ENCODE assay signal across 26 mouse cellular contexts in the genomic region with DNA sequence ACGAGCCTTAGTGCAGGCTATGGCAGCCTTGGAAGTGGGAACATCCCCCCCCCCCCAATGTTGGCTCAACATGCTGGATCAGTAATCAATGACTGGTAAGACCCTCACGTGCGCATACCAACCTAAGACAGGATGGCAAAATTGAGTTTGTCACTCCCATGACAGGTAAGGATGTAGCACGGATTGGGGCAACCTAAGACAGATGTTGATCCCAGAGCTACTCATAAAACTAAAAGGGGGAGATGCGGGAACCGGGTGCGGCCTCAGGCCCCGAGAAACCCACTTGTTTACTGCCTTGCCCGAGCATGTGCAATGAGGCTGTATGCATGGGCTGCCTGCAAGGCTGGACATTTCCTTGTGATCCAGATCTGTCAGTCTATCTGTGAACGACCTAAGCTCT.
DNase-seq lines count a peak whose midpoint lies in the region; ATAC-seq and TF ChIP-seq lines count a peak whose summit lies in the region.
"Had no signal": no experiment of that assay in that cellular context is flagged by ENCODE, and none has a peak within 500 bp of the region (broad histone marks: within the 10 kb centered on the region; RNA-seq: fewer than 3 reads in every experiment).

No protein-coding gene starts in this region.

- peak overlapping the region; percentile 48; the same call in 1 of the 2 replicates for H3K27ac ChIP-seq in ES-E14 (ENCODE audit: insufficient read depth, low read depth, low read length, poor library complexity, severe bottlenecking)
- H3K27ac ChIP-seq in heart, embryonic 11.5 days (ENCODE audit: low read depth, low read length): no peak overlapping the region
- H3K27ac ChIP-seq in kidney, embryonic 15.5 days: no peak overlapping the region

- DNase-seq in ES-CJ7 (ENCODE audit: low read depth, low spot score): peak; percentile 71
- no peak for DNase-seq in ES-E14 (ENCODE audit: low read depth, low spot score)
- DNase-seq in R1 (ENCODE audit: low read depth, low spot score): peak; percentile 58
- DNase-seq in ZHBTc4 (ENCODE audit: low read depth, low spot score): peak; percentile 46
- DNase-seq in retina, embryonic 14.5 days (ENCODE audit: low spot score): no peak
- no peak for DNase-seq in left cerebral cortex, postnatal 4 days
- DNase-seq: adrenal gland, adult 2 months; adrenal gland, adult 8-10 months; adrenal gland, postnatal 10 days; adrenal gland, postnatal 14 days; adrenal gland, postnatal 25 days; adrenal gland, postnatal 36 days; B cell, adult 2 months; cerebellum, adult 11 months; cerebellum, adult 11-12 months; cerebellum, adult 18-20 months; cerebellum, adult 2 months; cerebellum, adult 8-10 months; cerebellum, adult 9-10 months had no signal

- in situ Hi-C loops in ES-E14 (cut with MboI; ENCODE audit: low sequenced_read_pairs in 2 of 2, unreplicated experiment in 2 of 2): no loop called here

- no peaks in the 10 kb centered on the region for H3K36me3 ChIP-seq in ES-E14 (ENCODE audit: control insufficient read depth, insufficient read depth, low read length, poor library complexity, severe bottlenecking)
- H3K36me3 ChIP-seq in heart, embryonic 11.5 days (ENCODE audit: control insufficient read depth, insufficient read depth, low read length): no peaks in the 10 kb centered on the region
- no peaks in the 10 kb centered on the region for H3K36me3 ChIP-seq in kidney, embryonic 15.5 days
- H3K36me3 ChIP-seq: G1E had no signal

- H3K9ac ChIP-seq in ES-E14 (ENCODE audit: insufficient read depth, low read depth, low read length, poor library complexity, severe bottlenecking): no peak overlapping the region
- H3K9ac ChIP-seq in heart, embryonic 11.5 days (ENCODE audit: low read depth, low read length): no peak overlapping the region
- no peak overlapping the region for H3K9ac ChIP-seq in kidney, embryonic 15.5 days

- no peaks in the 10 kb centered on the region for H3K27me3 ChIP-seq in heart, embryonic 11.5 days (ENCODE audit: control insufficient read depth, insufficient read depth, low read length)
- no peaks in the 10 kb centered on the region for H3K27me3 ChIP-seq in kidney, embryonic 15.5 days
- H3K27me3 ChIP-seq: CH12.LX, Patski had no signal

- intact Hi-C loops in left cerebral cortex, postnatal 4 days (cut with DNase I): no loop called here

- H3K4me1 ChIP-seq in ES-E14 (ENCODE audit: control insufficient read depth in 2 of 2, insufficient read depth in 2 of 2, low read length in 2 of 2, poor library complexity in 1 of 2): no peaks in the 10 kb centered on the region
- no peaks in the 10 kb centered on the region for H3K4me1 ChIP-seq in heart, embryonic 11.5 days (ENCODE audit: control insufficient read depth, insufficient read depth, low read length)
- H3K4me1 ChIP-seq in kidney, embryonic 15.5 days: no peaks in the 10 kb centered on the region

- H3K9me3 ChIP-seq in ES-E14 (ENCODE audit: control insufficient read depth, insufficient read depth, low read depth, low read length): peaks cover 2% of the 10 kb centered on the region; the same call in 1 of the 2 replicates
- no peaks in the 10 kb centered on the region for H3K9me3 ChIP-seq in heart, embryonic 11.5 days (replicated peaks; ENCODE audit: control insufficient read depth, low read length)
- H3K9me3 ChIP-seq in kidney, embryonic 15.5 days (replicated peaks): no peaks in the 10 kb centered on the region

- 78% methylated on average over 10 of the region's 10 CpGs for WGBS in heart, embryonic 11.5 days (ENCODE audit: insufficient replicate concordance)
- 88% methylated on average over 10 of the region's 10 CpGs for WGBS in kidney, embryonic 15.5 days

- H3K4me2 ChIP-seq in heart, embryonic 11.5 days: no peak overlapping the region
- H3K4me2 ChIP-seq in kidney, embryonic 15.5 days: no peak overlapping the region

- no peak for ATAC-seq in heart, embryonic 11.5 days (replicated peaks; ENCODE audit: insufficient number of reproducible peaks, low FRiP score, low TSS enrichment)
- ATAC-seq in kidney, embryonic 15.5 days (replicated peaks; ENCODE audit: low FRiP score): no peak
- ATAC-seq: activated CD4-positive, CD25-positive, alpha-beta regulatory T cell, adult 4 months; CD4-positive, CD25-positive, alpha-beta regulatory T cell, adult 4 months; Patski had no signal

- no peak overlapping the region for H3K4me3 ChIP-seq in ES-E14 (ENCODE audit: insufficient read depth in 1 of 2, low read depth in 1 of 2, low read length in 2 of 2, poor library complexity in 1 of 2, severe bottlenecking in 1 of 2)
- H3K4me3 ChIP-seq in heart, embryonic 11.5 days (ENCODE audit: low read depth, low read length): no peak overlapping the region
- no peak overlapping the region for H3K4me3 ChIP-seq in kidney, embryonic 15.5 days (replicated peaks)

TF ChIP-seq in ES-E14, 5 proteins besides CTCF, POLR2A, EP300 and RAD21:
- TF ChIP-seq ZC3H11A (IDR thresholded peaks at IDR 0.05; ENCODE audit: borderline replicate concordance, low read depth, low read length): no peak
- TF ChIP-seq MAFK (IDR thresholded peaks at IDR 0.05; ENCODE audit: insufficient read depth, low read depth, low read length): no peak
- no peak for TF ChIP-seq HCFC1 (IDR thresholded peaks at IDR 0.05; ENCODE audit: borderline replicate concordance, insufficient read depth, low read length)
- no peak for TF ChIP-seq CHD2 (IDR thresholded peaks at IDR 0.05; ENCODE audit: low read depth, low read length)
- TF ChIP-seq ZNF384 (IDR thresholded peaks at IDR 0.05; ENCODE audit: low read depth, low read length): no peak
TF ChIP-seq in ES-E14: peak in this region for 0.

Comparison
In these comparisons a context has a peak if more than half of its experiments do, and no peak if none do; other contexts are left out.
1. DNase-seq: peak in ES-CJ7 (single experiment), R1 (single experiment) and ZHBTc4 (single experiment); none in ES-E14 (single experiment), retina, embryonic 14.5 days (single experiment) and left cerebral cortex, postnatal 4 days (single experiment).